Comparison of ENCODE assay signal across 27 mouse cellular contexts in genomic region chr5:107030821-107031220, GRCm38 (mm10).
"Had no signal": no experiment of that assay in that cellular context is flagged by ENCODE, and none has a peak within 500 bp of the region (broad histone marks: within the 10 kb centered on the region; RNA-seq: fewer than 3 reads in every experiment).

No protein-coding gene starts in this region.

- ATAC-seq: forebrain, embryonic 13.5 days; forebrain, embryonic 14.5 days; forebrain, embryonic 15.5 days; forebrain, embryonic 16.5 days; forebrain, postnatal 0 days had no signal

- H3K27me3 ChIP-seq: embryonic facial prominence, embryonic 12.5 days; embryonic facial prominence, embryonic 15.5 days; forebrain, embryonic 12.5 days; forebrain, embryonic 13.5 days; forebrain, embryonic 15.5 days had no signal

- H3K27ac ChIP-seq: embryonic facial prominence, embryonic 10.5 days; embryonic facial prominence, embryonic 12.5 days; embryonic facial prominence, embryonic 13.5 days; embryonic facial prominence, embryonic 15.5 days; forebrain, embryonic 10.5 days; forebrain, embryonic 12.5 days; forebrain, embryonic 13.5 days; forebrain, embryonic 15.5 days; gastrocnemius, adult 2 months; heart, adult 2 months had no signal

- DNase-seq: cerebellum, adult 18-20 months; cerebellum, adult 2 months; cerebellum, adult 8-10 months; cerebellum, adult 9-10 months; cerebellum, adult 9-11 months; cerebellum, postnatal 10 days; cerebellum, postnatal 14 days; cerebellum, postnatal 25 days; cerebellum, postnatal 36 days; embryo, embryonic 11 days; forebrain, postnatal 0 days; gastrocnemius, adult 2 months; gastrocnemius, postnatal 10 days; gastrocnemius, postnatal 14 days; gastrocnemius, postnatal 25 days had no signal

- H3K4me3 ChIP-seq: embryonic facial prominence, embryonic 10.5 days; embryonic facial prominence, embryonic 12.5 days; embryonic facial prominence, embryonic 13.5 days; embryonic facial prominence, embryonic 15.5 days; erythroblast, embryonic 14.5 days; forebrain, embryonic 10.5 days; forebrain, embryonic 12.5 days; forebrain, embryonic 13.5 days; forebrain, embryonic 15.5 days; gastrocnemius, adult 2 months; heart, adult 2 months had no signal

- H3K36me3 ChIP-seq: embryonic facial prominence, embryonic 10.5 days; embryonic facial prominence, embryonic 12.5 days; embryonic facial prominence, embryonic 13.5 days; embryonic facial prominence, embryonic 15.5 days; forebrain, embryonic 10.5 days; forebrain, embryonic 12.5 days; forebrain, embryonic 15.5 days had no signal

- H3K4me2 ChIP-seq: embryonic facial prominence, embryonic 12.5 days; embryonic facial prominence, embryonic 13.5 days; embryonic facial prominence, embryonic 15.5 days; forebrain, embryonic 12.5 days; forebrain, embryonic 13.5 days; forebrain, embryonic 15.5 days had no signal

- H3K9me3 ChIP-seq: embryonic facial prominence, embryonic 10.5 days; embryonic facial prominence, embryonic 12.5 days; embryonic facial prominence, embryonic 13.5 days; embryonic facial prominence, embryonic 15.5 days; forebrain, embryonic 10.5 days; forebrain, embryonic 12.5 days; forebrain, embryonic 13.5 days; forebrain, embryonic 15.5 days had no signal

- H3K9ac ChIP-seq: embryonic facial prominence, embryonic 12.5 days; embryonic facial prominence, embryonic 13.5 days; embryonic facial prominence, embryonic 15.5 days; forebrain, embryonic 12.5 days; forebrain, embryonic 13.5 days; forebrain, embryonic 15.5 days; forebrain, postnatal 0 days had no signal

- H3K4me1 ChIP-seq: forebrain, embryonic 12.5 days; forebrain, embryonic 13.5 days had no signal
